Mouse (Mus musculus) midbrain, embryonic 15.5 days (tissue): ENCODE measurements around the gene Mrpl37. TPM values are rescaled to one million over a fixed set of nuclear protein-coding genes. Genes with fewer than 3 reads are reported as not detected.

Source experiments
- ATAC-seq: fragments of 200-750 bp; cut with Nextera tagmentation; replicated peaks from 2 replicates; pipeline ENCODE4 v1.8.0; 2017; ENCODE audit warnings: moderate TSS enrichment
- H3K27ac ChIP-seq: fragments of 300-500 bp; sonication (generic); 2 replicates; pipeline ENCODE4 v1.5.1; 2015; ENCODE audit warnings: mild to moderate bottlenecking, inconsistent platforms
- H3K27me3 ChIP-seq: fragments of 300-500 bp; sonication (generic); replicated peaks from 2 replicates; pipeline ENCODE4 v1.6.1; 2015; ENCODE audit warnings: inconsistent platforms
- H3K36me3 ChIP-seq: fragments of 300-500 bp; sonication (generic); replicated peaks from 2 replicates; pipeline ENCODE4 v1.6.1; 2015; ENCODE audit warnings: inconsistent platforms
- H3K4me1 ChIP-seq: fragments of 300-500 bp; sonication (generic); 2 replicates; pipeline ENCODE4 v1.6.1; 2015; ENCODE audit warnings: inconsistent platforms
- H3K4me2 ChIP-seq: fragments of 300-500 bp; sonication (generic); 2 replicates; pipeline ENCODE4 v1.6.1; 2015; ENCODE audit warnings: inconsistent platforms, mild to moderate bottlenecking, moderate library complexity
- H3K4me3 ChIP-seq: fragments of 300-500 bp; sonication (generic); 2 replicates; pipeline ENCODE4 v1.5.1; 2015; ENCODE audit warnings: mild to moderate bottlenecking, inconsistent platforms
- H3K9ac ChIP-seq: fragments of 300-500 bp; sonication (generic); 2 replicates; pipeline ENCODE4 v1.6.1; 2015; ENCODE audit warnings: mild to moderate bottlenecking, inconsistent platforms
- H3K9me3 ChIP-seq: fragments of 300-500 bp; sonication (generic); 2 replicates; pipeline ENCODE4 v1.6.1; 2016; ENCODE audit warnings: inconsistent platforms
- WGBS: fragments of 180-500 bp; shearing (Covaris S2); methylation state at CpG from one replicate; pipeline ENCODE4 v1.1.7; 2015; ENCODE audit warnings: mixed read lengths; 5-methylcytosine and 5-hydroxymethylcytosine counted together
- polyA plus RNA-seq: library from polyadenylated mRNA; unstranded; fragments of >200 nt; fragmentation: Nextera tagmentation; extraction: Ambion mirVana; gene quantifications from 2 replicates; pipeline ENCODE4 v1.2.1, GENCODE M21; 2015

Gene Mrpl37
- polyA plus RNA-seq, 1 experiment from 2014 or later, result 82.3 TPM

- no peak overlapping the region for H3K9ac ChIP-seq
- no peaks in the 10 kb centered on the region for H3K9me3 ChIP-seq
- peaks cover 21% of the 10 kb centered on the region for H3K4me1 ChIP-seq
- no peak overlapping the region for H3K4me2 ChIP-seq
- no peak overlapping the region for H3K27ac ChIP-seq
- no peaks in the 10 kb centered on the region for H3K36me3 ChIP-seq
- no peaks in the 10 kb centered on the region for H3K27me3 ChIP-seq
- H3K4me3 ChIP-seq, result no peak overlapping the region
- no peak for ATAC-seq
- WGBS, result 85% methylated on average over 16 of the region's 16 CpGs
Measured at GRCm38 (mm10) chr4:107094484-107095187, 28.0 kb upstream of the Mrpl37 start.

GRCm38 (mm10) chr4:107091696-107092095, 25.0 kb upstream of the Mrpl37 start:
- 82% methylated on average over 14 of the region's 14 CpGs for WGBS
- no peaks in the 10 kb centered on the region for H3K27me3 ChIP-seq
- H3K27ac ChIP-seq, result no peak overlapping the region
- H3K4me2 ChIP-seq, result no peak overlapping the region
- peaks cover 8% of the 10 kb centered on the region for H3K4me1 ChIP-seq
- H3K9ac ChIP-seq, result no peak overlapping the region
- no peak for ATAC-seq
- no peaks in the 10 kb centered on the region for H3K9me3 ChIP-seq
- no peaks in the 10 kb centered on the region for H3K36me3 ChIP-seq
- no peak overlapping the region for H3K4me3 ChIP-seq

GRCm38 (mm10) chr4:107084858-107085257, 18.2 kb upstream of the Mrpl37 start:
- WGBS, result 2% methylated on average over 6 of the region's 6 CpGs
- peaks cover 25% of the 10 kb centered on the region for H3K4me1 ChIP-seq
- H3K9me3 ChIP-seq, result no peaks in the 10 kb centered on the region
- H3K4me3 ChIP-seq, result no peak overlapping the region
- H3K9ac ChIP-seq, result no peak overlapping the region
- peak overlapping the region; percentile 68 for H3K27ac ChIP-seq
- peak; percentile 94 for ATAC-seq
- no peak overlapping the region for H3K4me2 ChIP-seq
- no peaks in the 10 kb centered on the region for H3K36me3 ChIP-seq
- H3K27me3 ChIP-seq, result no peaks in the 10 kb centered on the region

- Histone ChIP-seq H3K4me1 (peaks cover 25% of the 10 kb centered on the region), H3K27ac (peak overlapping the region; percentile 68), H3K4me2 (no peak overlapping the region), H3K4me3 (no peak overlapping the region), H3K9me3 (no peaks in the 10 kb centered on the region), H3K36me3 (no peaks in the 10 kb centered on the region), H3K27me3 (no peaks in the 10 kb centered on the region), H3K9ac (no peak overlapping the region)
- whole genome bisulfite sequencing, result 9% methylated on average over 1 of the region's 1 CpGs
- ATAC-seq, result peak; percentile 59
Measured at GRCm38 (mm10) chr4:107084343-107084742, 17.7 kb upstream of the Mrpl37 start.

- Histone ChIP-seq H3K36me3 (no peaks in the 10 kb centered on the region), H3K27ac (no peak overlapping the region)
- WGBS, result 85% methylated on average over 4 of the region's 4 CpGs
Measured at GRCm38 (mm10) chr4:107083126-107083525, 16.5 kb upstream of the Mrpl37 start.

GRCm38 (mm10) chr4:107082185-107082584, 15.5 kb upstream of the Mrpl37 start:
- WGBS, result 95% methylated on average over 3 of the region's 3 CpGs
- no peak overlapping the region for H3K4me3 ChIP-seq
- H3K4me1 ChIP-seq, result peaks cover 25% of the 10 kb centered on the region
- H3K4me2 ChIP-seq, result no peak overlapping the region
- no peak overlapping the region for H3K9ac ChIP-seq
- no peak overlapping the region for H3K27ac ChIP-seq
- no peaks in the 10 kb centered on the region for H3K9me3 ChIP-seq
- H3K27me3 ChIP-seq, result no peaks in the 10 kb centered on the region
- H3K36me3 ChIP-seq, result no peaks in the 10 kb centered on the region
- no peak for ATAC-seq

More at GRCm38 (mm10) chr4:107083126-107083525, 16.5 kb upstream of the Mrpl37 start:
- Histone ChIP-seq H3K9ac (no peak overlapping the region), H3K4me2 (no peak overlapping the region), H3K9me3 (no peaks in the 10 kb centered on the region), H3K27me3 (no peaks in the 10 kb centered on the region), H3K4me1 (peaks cover 25% of the 10 kb centered on the region), H3K4me3 (no peak overlapping the region)
- no peak for ATAC-seq

GRCm38 (mm10) chr4:107079716-107080115, 13.0 kb upstream of the Mrpl37 start:
- Histone ChIP-seq H3K4me3 (no peak overlapping the region), H3K9ac (no peak overlapping the region), H3K36me3 (no peaks in the 10 kb centered on the region), H3K4me1 (peaks cover 19% of the 10 kb centered on the region), H3K27ac (no peak overlapping the region), H3K9me3 (no peaks in the 10 kb centered on the region), H3K4me2 (no peak overlapping the region), H3K27me3 (no peaks in the 10 kb centered on the region)
- ATAC-seq, result no peak

- H3K27ac ChIP-seq, result no peak overlapping the region
- H3K27me3 ChIP-seq, result no peaks in the 10 kb centered on the region
- no peaks in the 10 kb centered on the region for H3K9me3 ChIP-seq
- H3K36me3 ChIP-seq, result no peaks in the 10 kb centered on the region
- H3K9ac ChIP-seq, result no peak overlapping the region
- WGBS, result 86% methylated on average over 4 of the region's 4 CpGs
- H3K4me1 ChIP-seq, result peaks cover 11% of the 10 kb centered on the region
- H3K4me3 ChIP-seq, result no peak overlapping the region
- no peak overlapping the region for H3K4me2 ChIP-seq
- no peak for ATAC-seq
Measured at GRCm38 (mm10) chr4:107078894-107079293, 12.2 kb upstream of the Mrpl37 start.

GRCm38 (mm10) chr4:107075456-107075855, 8.8 kb upstream of the Mrpl37 start:
- no peak overlapping the region for H3K4me3 ChIP-seq
- WGBS, result 35% methylated on average over 5 of the region's 5 CpGs
- H3K9ac ChIP-seq, result no peak overlapping the region
- ATAC-seq, result 0 out of 2 replicates have a peak, but pooled peaks have one; percentile 48
- H3K9me3 ChIP-seq, result no peaks in the 10 kb centered on the region
- H3K27ac ChIP-seq, result peak overlapping the region; percentile 57
- H3K27me3 ChIP-seq, result no peaks in the 10 kb centered on the region
- peaks cover 7% of the 10 kb centered on the region; the same call in 1 of the 2 replicates for H3K4me1 ChIP-seq
- no peak overlapping the region for H3K4me2 ChIP-seq
- H3K36me3 ChIP-seq, result no peaks in the 10 kb centered on the region

GRCm38 (mm10) chr4:107072343-107072742, 5.7 kb upstream of the Mrpl37 start:
- H3K4me1 ChIP-seq, result peaks cover 13% of the 10 kb centered on the region
- no peak overlapping the region for H3K9ac ChIP-seq
- no peak for ATAC-seq
- no peak overlapping the region for H3K4me3 ChIP-seq
- no peaks in the 10 kb centered on the region for H3K36me3 ChIP-seq
- WGBS, result 75% methylated on average over 9 of the region's 9 CpGs
- no peak overlapping the region for H3K27ac ChIP-seq
- H3K9me3 ChIP-seq, result no peaks in the 10 kb centered on the region
- H3K4me2 ChIP-seq, result no peak overlapping the region
- no peaks in the 10 kb centered on the region for H3K27me3 ChIP-seq

- WGBS, result 2% methylated on average over 33 of the region's 33 CpGs
- Histone ChIP-seq H3K36me3 (no peaks in the 10 kb centered on the region), H3K9ac (peak overlapping the region; percentile 40), H3K4me3 (peak overlapping the region; percentile 78), H3K4me1 (peaks cover 19% of the 10 kb centered on the region), H3K9me3 (no peaks in the 10 kb centered on the region), H3K27me3 (no peaks in the 10 kb centered on the region), H3K4me2 (peak overlapping the region; percentile 91), H3K27ac (no peak overlapping the region)
- peak; percentile 48 for ATAC-seq
Measured at GRCm38 (mm10) chr4:107067151-107067840, 628 bp upstream of the Mrpl37 start.

- WGBS, result 91% methylated on average over 5 of the region's 5 CpGs
- peaks cover 11% of the 10 kb centered on the region; the same call in 1 of the 2 replicates for H3K36me3 ChIP-seq
- ATAC-seq, result no peak
Measured at GRCm38 (mm10) chr4:107064394-107065098, 2.1 kb downstream of the Mrpl37 start.

More at GRCm38 (mm10) chr4:107064394-107065098, 2.1 kb downstream of the Mrpl37 start:
- Histone ChIP-seq H3K4me3 (no peak overlapping the region), H3K27ac (no peak overlapping the region), H3K9ac (no peak overlapping the region), H3K4me1 (peaks cover 19% of the 10 kb centered on the region), H3K9me3 (no peaks in the 10 kb centered on the region), H3K27me3 (no peaks in the 10 kb centered on the region), H3K4me2 (no peak overlapping the region)
